Mouse (Mus musculus) forebrain, embryonic 10.5 days (tissue): ENCODE data around the gene Srgap3. TPM values are rescaled to one million over a fixed set of nuclear protein-coding genes. Genes with fewer than 3 reads are reported as not detected.

Source experiments
- DNase-seq: peaks from one replicate; pipeline ENCODE4 v3.0.0-alpha.2; 2017; ENCODE audit warnings: low spot score; ENCODE audit errors: extremely low spot score
- H3K27ac ChIP-seq: fragments of 300-500 bp; sonication (generic); 2 replicates; pipeline ENCODE4 v1.5.1; 2016; ENCODE audit warnings: mild to moderate bottlenecking
- H3K27me3 ChIP-seq: fragments of 300-500 bp; sonication (generic); 2 replicates; pipeline ENCODE4 v1.6.1; 2016; ENCODE audit warnings: mild to moderate bottlenecking; ENCODE audit not compliant: poor library complexity, severe bottlenecking
- H3K36me3 ChIP-seq: fragments of 300-500 bp; sonication (generic); replicated peaks from 2 replicates; pipeline ENCODE4 v1.6.1; 2016; ENCODE audit warnings: mild to moderate bottlenecking, moderate library complexity
- H3K4me1 ChIP-seq: fragments of 300-500 bp; sonication (generic); 2 replicates; pipeline ENCODE4 v1.6.1; 2016
- H3K4me3 ChIP-seq: fragments of 300-500 bp; sonication (generic); 2 replicates; pipeline ENCODE4 v1.5.1; 2016; ENCODE audit warnings: mild to moderate bottlenecking, moderate library complexity
- H3K9me3 ChIP-seq: fragments of 300-500 bp; sonication (generic); 2 replicates; pipeline ENCODE4 v1.6.1; 2016; ENCODE audit warnings: mild to moderate bottlenecking, moderate library complexity
- WGBS: fragments of 180-500 bp; shearing (Covaris S2); methylation state at CpG from one replicate; pipeline ENCODE4 v1.1.7; 2016; 5-methylcytosine and 5-hydroxymethylcytosine counted together
- polyA plus RNA-seq: library from polyadenylated mRNA; unstranded; fragments of >200 nt; fragmentation: Nextera tagmentation; extraction: Ambion mirVana; gene quantifications from 2 replicates; pipeline ENCODE4 v1.2.1, GENCODE M21; 2016

Gene Srgap3
- polyA plus RNA-seq, 1 experiment from 2014 or later: 16.5 TPM

GRCm38 (mm10) chr6:112776718-112777117 lies 170.3 kb downstream of the Srgap3 start:
- Histone ChIP-seq H3K9me3 (no peaks in the 10 kb centered on the region), H3K4me3 (no peak overlapping the region), H3K27me3 (no peaks in the 10 kb centered on the region), H3K36me3 (peaks cover 96% of the 10 kb centered on the region), H3K27ac (no peak overlapping the region), H3K4me1 (no peaks in the 10 kb centered on the region)
- DNase-seq: no peak
- 91% methylated on average over 6 of the region's 6 CpGs for whole genome bisulfite sequencing

DNA sequence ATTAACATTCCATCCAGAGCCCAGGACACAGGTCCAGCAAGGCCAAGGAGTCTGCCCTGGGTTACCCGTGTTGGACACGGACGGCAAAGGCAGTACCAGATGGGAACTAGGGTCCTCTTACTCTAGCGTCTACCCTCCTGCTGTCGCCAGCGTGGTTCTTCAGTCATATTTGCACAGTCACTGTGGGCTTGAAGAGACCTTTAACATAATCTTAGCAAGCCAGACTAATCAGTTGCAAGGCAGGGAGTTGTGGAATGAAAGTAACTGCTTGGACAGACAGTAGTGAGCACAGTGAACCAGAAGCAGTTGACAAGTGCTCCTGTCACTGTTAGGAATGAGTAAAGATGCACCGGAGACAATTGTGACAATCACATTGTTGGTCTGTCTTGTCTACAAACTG lies 173.3 kb downstream of the Srgap3 start:
- Histone ChIP-seq H3K4me3 (no peak overlapping the region), H3K27me3 (no peaks in the 10 kb centered on the region), H3K36me3 (peaks cover 98% of the 10 kb centered on the region), H3K4me1 (no peaks in the 10 kb centered on the region), H3K27ac (no peak overlapping the region), H3K9me3 (no peaks in the 10 kb centered on the region)
- DNase-seq: no peak
- whole genome bisulfite sequencing: 93% methylated on average over 7 of the region's 7 CpGs

GRCm38 (mm10) chr6:112770996-112771395 lies 176.1 kb downstream of the Srgap3 start:
- Histone ChIP-seq H3K9me3 (no peaks in the 10 kb centered on the region), H3K4me1 (no peaks in the 10 kb centered on the region), H3K27me3 (no peaks in the 10 kb centered on the region), H3K27ac (no peak overlapping the region), H3K4me3 (no peak overlapping the region), H3K36me3 (peaks cover 98% of the 10 kb centered on the region)
- WGBS: 97% methylated on average over 2 of the region's 2 CpGs
- no peak for DNase-seq

DNA sequence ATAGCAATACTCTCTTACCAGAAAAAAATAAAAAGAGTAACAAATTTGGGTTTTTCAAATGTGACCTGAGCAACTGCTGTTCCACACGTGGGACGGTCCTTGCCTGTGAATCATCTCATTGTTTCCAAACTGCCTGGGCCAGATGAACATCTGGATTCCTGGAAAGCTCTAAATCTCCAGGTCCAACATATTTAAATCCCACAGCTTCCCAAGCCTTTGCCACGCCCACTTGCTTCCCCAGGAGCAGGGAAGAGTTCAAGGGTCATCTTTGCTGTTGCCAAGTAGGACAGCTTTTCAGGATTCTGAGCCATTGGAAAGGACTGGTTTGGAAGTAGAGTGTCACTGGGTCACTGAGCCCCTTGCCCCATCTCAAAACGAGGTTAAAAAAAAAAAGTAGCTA lies 188.5 kb downstream of the Srgap3 start:
- DNase-seq: no peak
- H3K4me3 ChIP-seq: no peak overlapping the region
- H3K9me3 ChIP-seq: no peaks in the 10 kb centered on the region
- H3K4me1 ChIP-seq: peaks cover 32% of the 10 kb centered on the region
- H3K27ac ChIP-seq: peak overlapping the region; percentile 31; the same call in 1 of the 2 replicates
- WGBS: 57% methylated on average over 4 of the region's 4 CpGs
- H3K27me3 ChIP-seq: no peaks in the 10 kb centered on the region
- peaks cover 77% of the 10 kb centered on the region for H3K36me3 ChIP-seq

DNA sequence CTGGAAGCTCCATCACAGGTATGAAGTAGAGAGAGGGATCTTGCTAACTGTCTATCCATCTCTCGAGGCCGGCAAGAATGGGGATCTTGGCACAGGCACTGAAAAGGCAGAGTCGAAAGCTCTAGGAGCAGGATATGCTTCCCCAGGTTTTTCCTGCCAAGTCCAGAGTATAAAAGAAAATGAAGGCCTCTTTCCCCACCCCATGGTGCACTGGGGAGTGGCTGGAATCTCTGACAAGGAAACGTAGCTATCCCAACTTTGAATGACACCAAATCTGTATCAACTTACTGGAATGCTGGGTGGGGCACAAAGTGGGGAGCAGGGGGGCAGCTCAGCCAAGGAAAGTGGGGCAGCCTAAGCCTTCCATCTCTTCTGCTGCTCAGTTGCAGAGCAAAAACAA lies 190.2 kb downstream of the Srgap3 start:
- H3K9me3 ChIP-seq: no peaks in the 10 kb centered on the region
- no peak overlapping the region for H3K4me3 ChIP-seq
- peaks cover 76% of the 10 kb centered on the region for H3K36me3 ChIP-seq
- DNase-seq: no peak
- peaks cover 32% of the 10 kb centered on the region for H3K4me1 ChIP-seq
- 69% methylated on average over 4 of the region's 4 CpGs for whole genome bisulfite sequencing
- H3K27ac ChIP-seq: no peak overlapping the region
- no peaks in the 10 kb centered on the region for H3K27me3 ChIP-seq

DNA sequence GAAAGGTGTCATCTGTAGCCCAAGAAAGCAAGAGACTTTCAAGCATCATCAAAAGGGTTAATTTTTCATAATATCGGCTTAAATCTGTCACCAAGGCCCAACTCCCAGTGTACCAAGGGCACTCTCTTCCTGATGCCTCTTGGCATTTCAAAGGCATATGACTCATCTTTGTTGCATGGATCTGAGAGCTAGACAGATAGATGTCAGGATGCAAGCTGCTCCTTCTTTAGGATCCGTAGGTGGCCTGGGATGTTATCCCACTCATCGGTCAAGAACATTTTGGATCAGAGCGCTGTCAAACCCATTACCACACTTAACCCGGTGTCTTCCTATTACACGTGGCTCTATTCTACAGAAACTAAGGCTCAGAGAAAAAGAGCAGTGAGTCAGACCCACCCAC lies 192.1 kb downstream of the Srgap3 start:
- H3K36me3 ChIP-seq: peaks cover 79% of the 10 kb centered on the region
- peaks cover 32% of the 10 kb centered on the region for H3K4me1 ChIP-seq
- WGBS: 93% methylated on average over 6 of the region's 6 CpGs
- no peaks in the 10 kb centered on the region for H3K9me3 ChIP-seq
- H3K4me3 ChIP-seq: no peak overlapping the region
- no peak for DNase-seq
- H3K27me3 ChIP-seq: no peaks in the 10 kb centered on the region
- H3K27ac ChIP-seq: no peak overlapping the region

- Histone ChIP-seq H3K4me3 (no peak overlapping the region), H3K4me1 (peaks cover 14% of the 10 kb centered on the region), H3K27ac (no peak overlapping the region), H3K9me3 (no peaks in the 10 kb centered on the region), H3K27me3 (no peaks in the 10 kb centered on the region), H3K36me3 (peaks cover 71% of the 10 kb centered on the region)
- WGBS: 88% methylated on average over 3 of the region's 3 CpGs
- no peak for DNase-seq
Measured at GRCm38 (mm10) chr6:112752517-112752916, 194.5 kb downstream of the Srgap3 start.

DNA sequence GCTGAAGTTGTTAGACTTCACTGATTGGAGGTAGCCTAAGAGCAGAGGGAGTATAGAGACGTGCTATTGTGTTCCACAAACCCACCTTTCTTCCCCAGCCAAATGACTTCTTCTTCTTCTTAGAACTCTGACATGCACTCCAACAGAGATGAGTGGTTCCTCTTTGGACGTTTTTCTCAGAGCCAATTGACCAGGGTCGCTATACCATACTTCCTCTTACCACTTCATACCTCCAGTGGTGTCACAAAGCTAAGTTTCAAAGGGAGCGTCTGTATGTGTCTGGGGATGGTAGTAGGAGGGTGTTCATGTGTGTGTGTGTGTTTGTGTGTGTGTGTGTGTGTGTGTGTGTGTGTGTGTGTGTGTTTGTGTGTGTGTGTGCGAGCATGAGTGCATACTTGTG lies 195.1 kb downstream of the Srgap3 start:
- H3K4me1 ChIP-seq: peaks cover 9% of the 10 kb centered on the region
- peaks cover 68% of the 10 kb centered on the region for H3K36me3 ChIP-seq
- no peaks in the 10 kb centered on the region for H3K27me3 ChIP-seq
- 83% methylated on average over 5 of the region's 5 CpGs for WGBS
- no peak overlapping the region for H3K4me3 ChIP-seq
- H3K27ac ChIP-seq: no peak overlapping the region
- no peak for DNase-seq
- no peaks in the 10 kb centered on the region for H3K9me3 ChIP-seq

- no peaks in the 10 kb centered on the region for H3K4me1 ChIP-seq
- no peaks in the 10 kb centered on the region for H3K27me3 ChIP-seq
- H3K4me3 ChIP-seq: no peak overlapping the region
- WGBS: 82% methylated on average over 2 of the region's 2 CpGs
- H3K27ac ChIP-seq: no peak overlapping the region
- no peaks in the 10 kb centered on the region for H3K9me3 ChIP-seq
- peaks cover 95% of the 10 kb centered on the region for H3K36me3 ChIP-seq
- no peak for DNase-seq
Measured at GRCm38 (mm10) chr6:112742297-112742696, 204.8 kb downstream of the Srgap3 start.

DNA sequence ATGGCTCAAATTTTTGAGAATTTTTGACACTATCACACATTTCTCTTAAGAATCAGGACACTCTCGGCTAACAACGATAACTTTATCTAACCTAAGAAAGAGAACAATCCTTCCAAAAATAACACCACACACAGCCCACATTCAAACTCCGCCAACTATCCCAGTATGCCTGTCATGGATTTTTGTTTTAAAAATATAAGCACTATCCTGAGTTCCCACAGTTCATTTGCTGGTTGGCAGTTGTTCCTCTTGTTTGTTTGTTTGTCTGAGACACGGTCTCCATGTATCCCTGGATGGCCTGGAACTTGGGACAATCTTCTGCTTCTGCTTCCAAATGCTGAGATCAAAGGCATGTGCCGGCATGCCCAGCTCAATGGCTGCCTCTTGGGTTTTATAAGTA lies 205.3 kb downstream of the Srgap3 start:
- Histone ChIP-seq H3K9me3 (no peaks in the 10 kb centered on the region), H3K4me1 (no peaks in the 10 kb centered on the region), H3K4me3 (no peak overlapping the region), H3K27me3 (no peaks in the 10 kb centered on the region), H3K36me3 (peaks cover 96% of the 10 kb centered on the region), H3K27ac (no peak overlapping the region)
- WGBS: 93% methylated on average over 5 of the region's 5 CpGs
- DNase-seq: no peak

- 89% methylated on average over 3 of the region's 3 CpGs for WGBS
- H3K27ac ChIP-seq: no peak overlapping the region
- H3K36me3 ChIP-seq: peaks cover 96% of the 10 kb centered on the region
- H3K9me3 ChIP-seq: no peaks in the 10 kb centered on the region
- peaks cover 9% of the 10 kb centered on the region for H3K4me1 ChIP-seq
- DNase-seq: no peak
- H3K4me3 ChIP-seq: no peak overlapping the region
- H3K27me3 ChIP-seq: no peaks in the 10 kb centered on the region
Measured at GRCm38 (mm10) chr6:112739635-112740034, 207.4 kb downstream of the Srgap3 start.

DNA sequence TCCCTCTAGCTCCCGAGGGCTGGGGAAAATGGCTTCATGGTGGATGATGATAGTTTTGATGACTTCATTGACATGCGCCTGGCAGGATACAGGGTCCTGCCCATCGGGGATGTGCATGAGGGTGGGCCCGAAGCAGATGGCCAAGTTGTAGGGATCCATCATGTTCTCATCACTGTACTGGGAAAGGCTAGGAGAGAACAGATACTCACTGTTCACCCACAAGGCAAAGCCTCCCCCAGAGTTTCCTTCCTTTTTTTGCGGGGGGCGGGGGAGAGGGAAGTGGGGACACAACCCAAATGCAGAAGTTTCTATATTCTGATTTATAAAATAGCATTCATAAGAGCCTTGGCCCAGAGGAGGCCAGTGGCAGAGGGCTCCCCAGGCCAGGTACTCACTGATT lies 208.1 kb downstream of the Srgap3 start:
- no peak for DNase-seq
- Histone ChIP-seq H3K9me3 (no peaks in the 10 kb centered on the region), H3K27ac (no peak overlapping the region), H3K27me3 (no peaks in the 10 kb centered on the region), H3K36me3 (peaks cover 96% of the 10 kb centered on the region), H3K4me1 (peaks cover 9% of the 10 kb centered on the region), H3K4me3 (no peak overlapping the region)
- 96% methylated on average over 6 of the region's 6 CpGs for WGBS

- peaks cover 100% of the 10 kb centered on the region for H3K36me3 ChIP-seq
- WGBS: 96% methylated on average over 3 of the region's 3 CpGs
- no peak overlapping the region for H3K27ac ChIP-seq
- no peak overlapping the region for H3K4me3 ChIP-seq
- H3K9me3 ChIP-seq: peaks cover 5% of the 10 kb centered on the region; the same call in 1 of the 2 replicates
- no peaks in the 10 kb centered on the region for H3K27me3 ChIP-seq
- peaks cover 9% of the 10 kb centered on the region for H3K4me1 ChIP-seq
- DNase-seq: no peak
Measured at GRCm38 (mm10) chr6:112736471-112736870, 210.6 kb downstream of the Srgap3 start.

DNA sequence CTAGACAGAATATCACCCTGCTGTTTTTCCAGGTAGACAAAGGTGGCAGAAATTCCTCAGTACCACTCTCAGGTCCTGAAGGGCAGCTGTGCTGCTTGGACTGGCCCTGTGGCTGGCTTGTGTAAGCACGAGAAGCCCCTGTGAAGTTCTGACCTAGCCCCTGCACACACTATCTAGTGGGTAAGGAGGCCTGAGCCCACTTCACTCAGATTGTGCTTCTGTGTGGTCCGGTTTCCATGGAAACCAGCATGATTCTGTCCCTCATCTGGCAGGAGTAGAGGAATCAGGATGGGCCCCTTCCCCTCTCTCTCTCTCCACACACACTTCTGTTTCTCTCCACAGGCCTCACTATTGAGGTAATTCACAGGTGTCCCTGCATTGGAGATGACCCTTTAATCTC lies 212.0 kb downstream of the Srgap3 start:
- DNase-seq: no peak
- Histone ChIP-seq H3K36me3 (peaks cover 100% of the 10 kb centered on the region), H3K4me3 (no peak overlapping the region), H3K27ac (no peak overlapping the region), H3K4me1 (peaks cover 12% of the 10 kb centered on the region), H3K9me3 (peaks cover 9% of the 10 kb centered on the region; the same call in 1 of the 2 replicates), H3K27me3 (no peaks in the 10 kb centered on the region)
- 80% methylated on average over 2 of the region's 2 CpGs for WGBS
